Mouse (Mus musculus) liver, embryonic 15.5 days (tissue): ENCODE measurements around the gene Stk38. TPM values are rescaled to one million over a fixed set of nuclear protein-coding genes. Genes with fewer than 3 reads are reported as not detected.

Experiments
- ATAC-seq: fragments of 200-750 bp; cut with Nextera tagmentation; 2 replicates; pipeline ENCODE4 v1.8.0; 2017; ENCODE audit warnings: moderate number of reproducible peaks, mild to moderate bottlenecking, moderate library complexity; ENCODE audit not compliant: insufficient read depth
- H3K27ac ChIP-seq: fragments of 300-500 bp; sonication (generic); replicated peaks from 2 replicates; pipeline ENCODE4 v1.5.1; 2015; ENCODE audit warnings: mild to moderate bottlenecking, inconsistent platforms
- H3K27me3 ChIP-seq: fragments of 300-500 bp; sonication (generic); 2 replicates; pipeline ENCODE4 v1.6.1; 2015; ENCODE audit warnings: mild to moderate bottlenecking, inconsistent platforms
- H3K36me3 ChIP-seq: fragments of 300-500 bp; sonication (generic); replicated peaks from 2 replicates; pipeline ENCODE4 v1.6.1; 2015; ENCODE audit warnings: moderate library complexity, mild to moderate bottlenecking, inconsistent platforms
- H3K4me1 ChIP-seq: fragments of 300-500 bp; sonication (generic); replicated peaks from 2 replicates; pipeline ENCODE4 v1.6.1; 2015; ENCODE audit warnings: inconsistent platforms
- H3K4me2 ChIP-seq: fragments of 300-500 bp; sonication (generic); 2 replicates; pipeline ENCODE4 v1.6.1; 2015; ENCODE audit warnings: moderate library complexity, mild to moderate bottlenecking, inconsistent platforms
- H3K4me3 ChIP-seq: fragments of 300-500 bp; sonication (generic); replicated peaks from 2 replicates; pipeline ENCODE4 v1.5.1; 2015; ENCODE audit warnings: mild to moderate bottlenecking, inconsistent platforms
- H3K9ac ChIP-seq: fragments of 300-500 bp; sonication (generic); 2 replicates; pipeline ENCODE4 v1.6.1; 2015; ENCODE audit warnings: moderate library complexity, mild to moderate bottlenecking, inconsistent platforms
- H3K9me3 ChIP-seq: fragments of 300-500 bp; sonication (generic); replicated peaks from 2 replicates; pipeline ENCODE4 v1.6.1; 2016; ENCODE audit warnings: inconsistent platforms
- WGBS: fragments of 180-500 bp; shearing (Covaris S2); methylation state at CpG from one replicate; pipeline ENCODE4 v1.1.7; 2015; ENCODE audit warnings: mixed read lengths; ENCODE audit not compliant: insufficient replicate concordance; 5-methylcytosine and 5-hydroxymethylcytosine counted together
- polyA plus RNA-seq: library from polyadenylated mRNA; unstranded; fragments of >200 nt; fragmentation: Nextera tagmentation; extraction: Ambion mirVana; gene quantifications from 2 replicates; pipeline ENCODE4 v1.2.1, GENCODE M21; 2015

Gene Stk38
- polyA plus RNA-seq, 1 experiment from 2014 or later: 41.7 TPM

DNA sequence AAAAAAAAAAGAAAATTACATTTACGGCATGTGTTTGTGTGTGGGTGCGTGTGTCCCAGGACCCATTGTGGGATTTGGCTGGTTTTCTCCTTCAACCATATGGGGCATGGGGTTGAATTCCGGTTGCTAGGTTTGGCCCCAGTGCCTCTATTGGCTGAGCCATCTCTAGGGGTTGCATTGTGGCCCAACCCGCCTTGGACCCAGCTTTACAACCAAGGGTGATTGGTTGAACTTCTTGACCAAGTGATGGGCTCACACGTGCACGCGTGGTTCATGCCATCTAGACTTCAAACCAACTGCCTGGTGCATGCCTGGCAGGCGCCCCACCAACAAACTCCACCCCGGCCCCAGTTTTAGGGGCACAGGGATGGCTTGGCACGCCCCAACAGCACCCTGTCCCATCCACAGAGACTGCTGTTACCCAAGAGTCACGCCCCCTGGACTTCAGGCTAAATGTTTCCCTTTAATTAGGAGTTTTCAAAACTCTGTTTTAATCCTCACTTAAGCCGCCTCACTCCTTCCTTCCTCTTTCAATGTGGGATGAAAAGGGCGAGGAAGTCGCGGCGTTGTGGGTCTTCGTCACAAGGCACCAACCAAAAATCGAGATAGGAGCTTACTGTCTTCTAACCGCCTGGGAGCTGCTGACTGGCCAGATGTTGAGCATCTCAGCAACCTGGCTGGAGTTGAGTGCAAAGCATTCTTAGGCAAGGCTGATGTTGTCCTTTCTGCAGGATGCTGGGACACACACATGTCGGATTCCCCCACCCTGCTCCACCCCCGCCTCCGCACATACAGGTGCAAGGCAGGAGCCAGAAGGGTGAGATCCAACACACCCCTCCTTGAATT, 16.5 kb upstream of the Stk38 start:
- no peaks in the 10 kb centered on the region for H3K36me3 ChIP-seq
- H3K27me3 ChIP-seq: no peaks in the 10 kb centered on the region
- no peaks in the 10 kb centered on the region for H3K9me3 ChIP-seq
- ATAC-seq: no peak
- H3K4me2 ChIP-seq: peak overlapping the region; percentile 35
- H3K9ac ChIP-seq: no peak overlapping the region
- H3K4me3 ChIP-seq: no peak overlapping the region
- 0 out of 2 replicates have a peak overlapping the region, but pooled peaks have one; percentile 38 for H3K27ac ChIP-seq
- 45% methylated on average over 22 of the region's 22 CpGs for WGBS
- H3K4me1 ChIP-seq: peaks cover 31% of the 10 kb centered on the region

GRCm38 (mm10) chr17:29023346-29023745, 15.6 kb upstream of the Stk38 start:
- no peak for ATAC-seq
- Histone ChIP-seq H3K9me3 (no peaks in the 10 kb centered on the region), H3K4me2 (no peak overlapping the region), H3K9ac (no peak overlapping the region), H3K4me1 (peaks cover 31% of the 10 kb centered on the region), H3K4me3 (no peak overlapping the region), H3K27ac (no peak overlapping the region), H3K27me3 (no peaks in the 10 kb centered on the region), H3K36me3 (no peaks in the 10 kb centered on the region)
- 75% methylated on average over 6 of the region's 6 CpGs for WGBS

DNA sequence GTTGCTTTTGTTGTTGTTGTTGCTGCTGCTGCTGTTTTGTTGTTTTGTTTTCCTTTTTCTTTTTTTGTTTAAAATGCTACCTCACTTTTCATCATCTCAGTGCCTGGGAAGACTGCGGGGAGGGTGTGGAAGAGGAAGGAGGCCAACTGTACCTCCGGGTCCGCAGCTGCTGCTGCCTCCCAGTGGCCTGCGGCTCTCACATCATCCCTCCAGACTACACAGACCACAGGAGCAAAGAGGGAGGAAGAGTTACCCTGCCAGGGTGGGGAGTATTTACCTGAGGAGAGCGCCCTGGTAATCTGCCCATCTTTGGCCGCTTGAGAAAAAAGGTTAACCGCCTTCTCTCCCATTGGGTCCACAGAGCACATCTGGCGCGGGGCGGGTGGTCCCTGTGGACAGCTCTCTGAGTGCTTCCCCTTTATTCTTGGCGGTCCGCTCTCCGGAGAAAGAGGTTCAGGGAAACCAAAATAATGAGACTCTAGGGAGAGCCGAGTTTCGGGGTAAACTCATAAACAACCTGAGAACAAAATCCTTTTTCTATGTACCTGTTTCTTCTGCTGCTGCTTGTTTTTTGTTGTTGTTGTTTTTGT, 14.5 kb upstream of the Stk38 start:
- Histone ChIP-seq H3K4me1 (peaks cover 31% of the 10 kb centered on the region), H3K9ac (peak overlapping the region; percentile 1; the same call in 1 of the 2 replicates), H3K9me3 (no peaks in the 10 kb centered on the region), H3K27ac (no peak overlapping the region), H3K27me3 (no peaks in the 10 kb centered on the region), H3K4me2 (peak overlapping the region; percentile 34), H3K36me3 (no peaks in the 10 kb centered on the region), H3K4me3 (peak overlapping the region; percentile 11)
- ATAC-seq: no peak
- 17% methylated on average over 15 of the region's 15 CpGs for WGBS

GRCm38 (mm10) chr17:29020444-29020843, 12.6 kb upstream of the Stk38 start:
- Histone ChIP-seq H3K4me1 (peaks cover 26% of the 10 kb centered on the region), H3K36me3 (no peaks in the 10 kb centered on the region), H3K4me2 (no peak overlapping the region), H3K4me3 (no peak overlapping the region), H3K27me3 (no peaks in the 10 kb centered on the region), H3K9me3 (no peaks in the 10 kb centered on the region), H3K27ac (no peak overlapping the region), H3K9ac (no peak overlapping the region)
- ATAC-seq: no peak

GRCm38 (mm10) chr17:29019391-29019790, 11.6 kb upstream of the Stk38 start:
- H3K9ac ChIP-seq: no peak overlapping the region

DNA sequence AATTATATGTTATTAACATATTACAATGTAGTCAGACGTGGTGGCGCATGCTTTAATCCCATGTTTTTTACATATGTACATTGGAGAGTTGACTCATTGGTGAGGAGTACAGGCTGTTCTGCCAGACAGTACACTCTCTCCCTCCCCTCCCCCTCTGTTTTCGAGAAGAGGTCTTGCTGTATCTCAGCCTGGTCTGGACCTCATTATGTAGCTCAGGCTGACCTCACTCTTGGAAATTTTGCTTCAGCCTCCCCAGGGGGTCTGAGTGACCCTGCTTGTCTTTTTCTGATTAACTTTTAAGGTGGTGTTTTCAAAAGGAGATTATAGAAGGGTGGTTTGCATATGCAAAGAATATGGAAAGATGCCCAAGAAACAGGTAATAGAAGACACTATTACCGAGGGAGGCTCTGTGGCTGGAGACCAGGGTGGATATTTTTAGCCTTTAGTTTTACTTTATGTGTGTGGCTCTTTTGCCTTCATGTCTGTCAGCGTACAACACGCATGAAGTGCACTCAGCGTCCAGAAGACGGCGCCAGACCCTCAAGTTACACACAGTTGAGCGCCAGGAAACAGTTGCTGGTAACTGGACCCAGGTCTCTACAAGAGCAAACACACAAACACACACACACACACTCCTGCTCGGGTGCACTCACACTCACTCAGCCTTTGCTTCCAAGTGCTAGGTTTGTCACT, 10.6 kb upstream of the Stk38 start:
- no peak overlapping the region for H3K27ac ChIP-seq
- ATAC-seq: no peak
- no peaks in the 10 kb centered on the region for H3K27me3 ChIP-seq
- H3K36me3 ChIP-seq: no peaks in the 10 kb centered on the region
- no peaks in the 10 kb centered on the region for H3K9me3 ChIP-seq
- H3K4me2 ChIP-seq: no peak overlapping the region
- 49% methylated on average over 11 of the region's 11 CpGs for WGBS
- H3K4me3 ChIP-seq: no peak overlapping the region
- H3K9ac ChIP-seq: no peak overlapping the region
- peaks cover 13% of the 10 kb centered on the region for H3K4me1 ChIP-seq

More at GRCm38 (mm10) chr17:29019391-29019790, 11.6 kb upstream of the Stk38 start:
- Histone ChIP-seq H3K27me3 (no peaks in the 10 kb centered on the region), H3K36me3 (no peaks in the 10 kb centered on the region), H3K4me1 (peaks cover 19% of the 10 kb centered on the region), H3K9me3 (no peaks in the 10 kb centered on the region), H3K4me2 (no peak overlapping the region), H3K4me3 (no peak overlapping the region), H3K27ac (no peak overlapping the region)
- no peak for ATAC-seq
- WGBS: 73% methylated on average over 7 of the region's 7 CpGs

GRCm38 (mm10) chr17:29016705-29017104, 8.9 kb upstream of the Stk38 start:
- WGBS: 56% methylated on average over 4 of the region's 4 CpGs
- Histone ChIP-seq H3K4me1 (peaks cover 8% of the 10 kb centered on the region; the same call in 1 of the 2 replicates), H3K27ac (no peak overlapping the region), H3K27me3 (no peaks in the 10 kb centered on the region), H3K4me2 (no peak overlapping the region), H3K36me3 (no peaks in the 10 kb centered on the region), H3K9ac (no peak overlapping the region), H3K4me3 (no peak overlapping the region), H3K9me3 (no peaks in the 10 kb centered on the region)
- no peak for ATAC-seq

DNA sequence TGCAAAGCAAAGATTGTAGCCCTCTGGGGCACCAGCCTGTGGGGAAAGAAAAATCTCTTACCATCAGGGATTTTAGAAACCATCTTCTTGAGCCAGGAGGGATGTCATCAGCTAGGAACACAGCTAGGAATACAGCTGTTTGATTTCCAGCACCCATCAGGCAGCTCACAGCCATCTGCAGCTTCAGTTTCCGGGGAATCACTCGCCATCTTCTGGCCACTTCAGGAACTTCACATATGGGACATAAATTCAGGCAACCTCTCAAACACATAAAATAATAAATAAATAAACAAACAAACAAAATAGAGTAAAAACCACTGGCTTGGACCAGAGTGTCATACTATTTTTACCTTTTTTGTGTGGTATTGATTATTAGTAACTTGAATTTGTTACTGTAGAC, 7.8 kb upstream of the Stk38 start:
- Histone ChIP-seq H3K27me3 (no peaks in the 10 kb centered on the region), H3K9me3 (no peaks in the 10 kb centered on the region), H3K4me2 (no peak overlapping the region), H3K9ac (no peak overlapping the region), H3K4me3 (no peak overlapping the region), H3K27ac (no peak overlapping the region), H3K36me3 (no peaks in the 10 kb centered on the region), H3K4me1 (peaks cover 8% of the 10 kb centered on the region; the same call in 1 of the 2 replicates)
- 19% methylated on average over 2 of the region's 2 CpGs for WGBS
- ATAC-seq: no peak

DNA sequence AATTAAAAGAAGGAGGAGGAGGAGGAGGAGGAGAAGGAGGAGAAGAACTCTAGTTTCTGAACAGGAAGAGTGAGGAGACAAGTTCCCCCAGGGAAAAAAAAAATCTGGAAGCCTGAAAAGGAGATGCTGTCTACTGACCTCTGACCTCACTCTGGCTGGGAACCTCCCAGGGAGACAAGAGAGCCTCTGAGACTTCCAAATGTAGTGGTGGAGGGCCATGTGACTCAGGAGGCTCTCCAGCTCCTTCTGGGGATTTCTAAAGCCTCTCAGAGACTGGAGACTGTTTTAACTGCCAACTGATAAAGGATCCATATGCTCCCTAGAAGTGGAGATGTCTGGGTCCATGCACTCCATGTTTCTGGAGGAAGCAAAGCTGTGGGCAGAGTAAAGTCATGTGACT, 6.4 kb upstream of the Stk38 start:
- ATAC-seq: no peak

GRCm38 (mm10) chr17:29009181-29009580, 1.4 kb upstream of the Stk38 start:
- no peak for ATAC-seq
- Histone ChIP-seq H3K4me3 (no peak overlapping the region), H3K27me3 (no peaks in the 10 kb centered on the region), H3K27ac (no peak overlapping the region), H3K9ac (no peak overlapping the region), H3K9me3 (no peaks in the 10 kb centered on the region), H3K4me2 (no peak overlapping the region), H3K4me1 (peaks cover 33% of the 10 kb centered on the region), H3K36me3 (no peaks in the 10 kb centered on the region)
- 63% methylated on average over 4 of the region's 4 CpGs for WGBS

More for the DNA sequence above, 6.4 kb upstream of the Stk38 start:
- H3K27me3 ChIP-seq: no peaks in the 10 kb centered on the region
- no peaks in the 10 kb centered on the region for H3K9me3 ChIP-seq
- H3K9ac ChIP-seq: no peak overlapping the region
- H3K36me3 ChIP-seq: no peaks in the 10 kb centered on the region
- no peaks in the 10 kb centered on the region; the same call in 1 of the 2 replicates for H3K4me1 ChIP-seq
- no peak overlapping the region for H3K27ac ChIP-seq
- H3K4me2 ChIP-seq: no peak overlapping the region
- H3K4me3 ChIP-seq: no peak overlapping the region

- 22% methylated on average over 8 of the region's 8 CpGs for WGBS
- Histone ChIP-seq H3K27ac (peak overlapping the region; percentile 92), H3K9me3 (no peaks in the 10 kb centered on the region)
Observed at GRCm38 (mm10) chr17:29008326-29008650, 493 bp upstream of the Stk38 start.

More at GRCm38 (mm10) chr17:29008326-29008650, 493 bp upstream of the Stk38 start:
- Histone ChIP-seq H3K4me3 (peak overlapping the region; percentile 94), H3K36me3 (no peaks in the 10 kb centered on the region), H3K9ac (peak overlapping the region; percentile 98), H3K4me1 (peaks cover 38% of the 10 kb centered on the region), H3K4me2 (peak overlapping the region; percentile 95), H3K27me3 (no peaks in the 10 kb centered on the region)
- ATAC-seq: no peak
